Mouse (Mus musculus) midbrain, postnatal 0 days (tissue): ENCODE data around the gene Ninj1. TPM values are rescaled to one million over a fixed set of nuclear protein-coding genes. Genes with fewer than 3 reads are reported as not detected.

Source experiments
- ATAC-seq: fragments of 200-750 bp; cut with Nextera tagmentation; 2 replicates; pipeline ENCODE4 v1.8.0; 2017; ENCODE audit warnings: moderate number of reproducible peaks, mild to moderate bottlenecking, moderate TSS enrichment, moderate library complexity; ENCODE audit not compliant: low FRiP score
- DNase-seq: peaks from one replicate; pipeline ENCODE4 v3.0.0-alpha.2; 2015; ENCODE audit warnings: low spot score
- H3K27ac ChIP-seq: fragments of 300-500 bp; sonication (generic); 2 replicates; pipeline ENCODE4 v1.5.1; 2014; ENCODE audit warnings: low read depth, mild to moderate bottlenecking, low read length, mixed read lengths
- H3K27me3 ChIP-seq: fragments of 300-500 bp; sonication (generic); 2 replicates; pipeline ENCODE4 v1.6.1; 2014; ENCODE audit warnings: low read length, control low read depth, mixed read lengths; ENCODE audit not compliant: insufficient read depth
- H3K36me3 ChIP-seq: fragments of 300-500 bp; sonication (generic); 2 replicates; pipeline ENCODE4 v1.6.1; 2014; ENCODE audit warnings: low read length, control low read depth, mixed read lengths; ENCODE audit not compliant: insufficient read depth
- H3K4me1 ChIP-seq: fragments of 300-500 bp; sonication (generic); 2 replicates; pipeline ENCODE4 v1.6.1; 2014; ENCODE audit warnings: mild to moderate bottlenecking, control low read depth, antibody characterized with exemption, low read length, mixed read lengths; ENCODE audit not compliant: insufficient read depth
- H3K4me2 ChIP-seq: fragments of 300-500 bp; sonication (generic); 2 replicates; pipeline ENCODE4 v1.6.1; 2014; ENCODE audit warnings: low read depth, mild to moderate bottlenecking, low read length, mixed read lengths; ENCODE audit not compliant: poor library complexity, severe bottlenecking
- H3K4me3 ChIP-seq: fragments of 300-500 bp; sonication (generic); 2 replicates; pipeline ENCODE4 v1.5.1; 2014; ENCODE audit warnings: low read depth, mild to moderate bottlenecking, low read length, moderate library complexity
- H3K9ac ChIP-seq: fragments of 300-500 bp; sonication (generic); replicated peaks from 2 replicates; pipeline ENCODE4 v1.6.1; 2014; ENCODE audit warnings: mild to moderate bottlenecking, low read length, moderate library complexity, mixed read lengths; ENCODE audit not compliant: poor library complexity, severe bottlenecking
- H3K9me3 ChIP-seq: fragments of 300-500 bp; sonication (generic); 2 replicates; pipeline ENCODE4 v1.6.1; 2016; ENCODE audit warnings: low read length, control low read depth
- CTCF ChIP-seq: IDR thresholded peaks from 2 replicates; pipeline ENCODE4 v1.5.1; 2016; ENCODE audit warnings: antibody characterized with exemption, mild to moderate bottlenecking
- WGBS: fragments of 180-500 bp; shearing (Covaris S2); extraction: QIAGEN DNeasy Blood & Tissue Kit; methylation state at CpG from one replicate; pipeline ENCODE4 v1.1.7; 2014; 5-methylcytosine and 5-hydroxymethylcytosine counted together
- polyA plus RNA-seq: library from polyadenylated mRNA; unstranded; fragments of >200 nt; fragmentation: Nextera tagmentation; extraction: Ambion mirVana; gene quantifications from 2 replicates; pipeline ENCODE4 v1.2.1, GENCODE M21; 2015
- total RNA-seq: library from RNA; depleted of rRNA; stranded (reverse); fragments of >200 nt; gene quantifications from 2 replicates; pipeline ENCODE4 v1.2.3, GENCODE M21; 2014

The Ninj1 gene
- total and polyA plus RNA-seq, 2 experiments from 2014 or later = 29.7 to 34.8 TPM

- Histone ChIP-seq H3K27me3 (no peaks in the 10 kb centered on the region), H3K27ac (no peak overlapping the region), H3K4me2 (no peak overlapping the region), H3K4me1 (no peaks in the 10 kb centered on the region), H3K36me3 (peaks cover 7% of the 10 kb centered on the region; the same call in 1 of the 2 replicates), H3K4me3 (no peak overlapping the region), H3K9me3 (no peaks in the 10 kb centered on the region), H3K9ac (no peak overlapping the region)
- DNase-seq = no peak
- no peak for TF ChIP-seq CTCF
- no peak for ATAC-seq
- 71% methylated on average over 7 of the region's 7 CpGs for WGBS
Measured at GRCm38 (mm10) chr13:49190876-49191672, 3.8 kb downstream of the Ninj1 start.

GRCm38 (mm10) chr13:49191673-49192035 is 4.4 kb downstream of the Ninj1 start:
- H3K27ac ChIP-seq = no peak overlapping the region
- no peak overlapping the region for H3K9ac ChIP-seq
- H3K4me2 ChIP-seq = no peak overlapping the region
- TF ChIP-seq CTCF = no peak
- no peaks in the 10 kb centered on the region for H3K4me1 ChIP-seq
- ATAC-seq (no peak), DNase-seq (no peak)
- H3K36me3 ChIP-seq = peaks cover 7% of the 10 kb centered on the region; the same call in 1 of the 2 replicates
- 63% methylated on average over 5 of the region's 5 CpGs for WGBS
- H3K4me3 ChIP-seq = no peak overlapping the region
- no peaks in the 10 kb centered on the region for H3K27me3 ChIP-seq
- no peaks in the 10 kb centered on the region for H3K9me3 ChIP-seq

GRCm38 (mm10) chr13:49192156-49192855 is 5.0 kb downstream of the Ninj1 start:
- 69% methylated on average over 16 of the region's 16 CpGs for WGBS
- ATAC-seq = no peak
- no peak for DNase-seq
- H3K9me3 ChIP-seq = no peaks in the 10 kb centered on the region
- H3K36me3 ChIP-seq = peaks cover 7% of the 10 kb centered on the region; the same call in 1 of the 2 replicates
- TF ChIP-seq CTCF = no peak
- H3K4me2 ChIP-seq = no peak overlapping the region
- H3K27ac ChIP-seq = no peak overlapping the region
- no peaks in the 10 kb centered on the region for H3K27me3 ChIP-seq
- H3K9ac ChIP-seq = no peak overlapping the region
- no peak overlapping the region for H3K4me3 ChIP-seq
- no peaks in the 10 kb centered on the region for H3K4me1 ChIP-seq

DNA sequence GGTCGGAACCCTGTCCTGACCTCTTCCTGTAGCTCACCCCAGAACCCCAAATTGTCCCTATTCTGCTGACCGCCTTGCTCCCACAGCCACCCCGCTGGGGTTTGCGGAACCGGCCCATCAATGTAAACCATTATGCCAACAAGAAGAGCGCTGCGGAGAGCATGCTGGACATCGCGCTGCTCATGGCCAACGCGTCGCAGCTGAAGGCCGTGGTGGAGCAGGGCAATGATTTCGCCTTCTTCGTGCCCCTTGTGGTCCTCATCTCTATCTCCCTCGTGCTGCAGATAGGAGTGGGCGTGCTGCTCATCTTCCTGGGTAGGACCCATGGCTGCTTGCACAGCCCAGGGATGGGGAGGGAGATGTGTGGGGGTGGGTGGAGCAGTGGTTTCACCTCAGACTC is 6.4 kb downstream of the Ninj1 start:
- Histone ChIP-seq H3K27me3 (no peaks in the 10 kb centered on the region), H3K9me3 (no peaks in the 10 kb centered on the region), H3K4me2 (no peak overlapping the region), H3K36me3 (peaks cover 7% of the 10 kb centered on the region; the same call in 1 of the 2 replicates), H3K27ac (no peak overlapping the region), H3K4me3 (no peak overlapping the region), H3K9ac (no peak overlapping the region), H3K4me1 (no peaks in the 10 kb centered on the region)
- 97% methylated on average over 17 of the region's 17 CpGs for WGBS
- ATAC-seq (no peak), DNase-seq (no peak)
- no peak for TF ChIP-seq CTCF

- no peak for DNase-seq
- 98% methylated on average over 13 of the region's 13 CpGs for WGBS
Measured at GRCm38 (mm10) chr13:49194811-49195210, 7.5 kb downstream of the Ninj1 start.

DNA sequence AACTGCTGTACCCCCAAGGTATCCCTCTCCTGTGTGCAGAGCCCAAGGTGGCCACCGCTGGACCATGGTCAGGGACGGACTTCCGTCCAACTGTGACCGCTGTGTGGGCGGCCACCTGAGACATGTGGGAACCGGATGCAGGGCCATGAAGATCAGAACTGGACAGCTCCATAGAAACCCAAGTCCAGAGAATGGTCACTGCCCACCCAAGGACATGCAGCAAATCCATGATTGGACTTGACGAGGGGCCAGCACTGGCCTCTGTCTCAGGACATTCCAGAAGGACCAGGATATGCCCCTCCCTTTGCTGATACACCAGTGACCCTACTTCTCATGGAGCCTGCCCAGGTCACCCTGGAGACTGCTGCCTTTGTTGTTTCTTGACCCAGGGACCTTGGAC is 8.4 kb downstream of the Ninj1 start:
- Histone ChIP-seq H3K36me3 (peaks cover 7% of the 10 kb centered on the region; the same call in 1 of the 2 replicates), H3K27ac (no peak overlapping the region), H3K4me3 (no peak overlapping the region), H3K9me3 (no peaks in the 10 kb centered on the region), H3K27me3 (no peaks in the 10 kb centered on the region), H3K9ac (no peak overlapping the region), H3K4me2 (no peak overlapping the region), H3K4me1 (no peaks in the 10 kb centered on the region)
- no peak for DNase-seq
- no peak for TF ChIP-seq CTCF
- 93% methylated on average over 7 of the region's 7 CpGs for WGBS
- ATAC-seq = no peak

More at GRCm38 (mm10) chr13:49194811-49195210, 7.5 kb downstream of the Ninj1 start:
- no peak for TF ChIP-seq CTCF
- Histone ChIP-seq H3K4me1 (no peaks in the 10 kb centered on the region), H3K27me3 (no peaks in the 10 kb centered on the region), H3K4me2 (no peak overlapping the region), H3K27ac (no peak overlapping the region), H3K4me3 (no peak overlapping the region), H3K9ac (no peak overlapping the region), H3K9me3 (no peaks in the 10 kb centered on the region), H3K36me3 (peaks cover 7% of the 10 kb centered on the region; the same call in 1 of the 2 replicates)
- ATAC-seq = no peak
